Mouse (Mus musculus) spleen, postnatal 4 days (tissue): ENCODE results near the gene Wfdc1.

Source experiments
- DNase-seq, 2 experiments: peaks; one replicate each; pipeline ENCODE4 v3.0.0; 2022; ENCODE audit warnings: low spot score in 2 of 2

Gene Wfdc1

DNA sequence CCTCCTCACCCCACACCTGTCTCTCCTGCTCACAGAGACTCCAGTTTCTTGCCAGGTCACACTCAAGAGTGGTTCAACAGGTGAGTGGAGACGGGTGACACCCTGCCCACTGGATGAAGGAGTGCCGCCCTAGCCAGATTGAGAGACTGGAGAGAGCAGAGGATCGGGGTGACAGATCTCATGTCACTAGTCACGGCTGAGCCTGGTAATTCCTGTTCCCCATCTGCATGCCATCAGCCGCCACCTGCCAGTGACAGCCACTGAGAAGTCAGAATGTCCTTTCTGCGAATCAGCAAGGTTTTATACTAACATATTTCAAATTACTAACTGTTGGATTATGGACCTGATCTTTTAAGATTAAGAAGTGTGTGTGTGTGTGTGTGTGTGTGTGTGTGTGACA lies 24.4 kb downstream of the Wfdc1 start:
- DNase-seq, result no peak

DNA sequence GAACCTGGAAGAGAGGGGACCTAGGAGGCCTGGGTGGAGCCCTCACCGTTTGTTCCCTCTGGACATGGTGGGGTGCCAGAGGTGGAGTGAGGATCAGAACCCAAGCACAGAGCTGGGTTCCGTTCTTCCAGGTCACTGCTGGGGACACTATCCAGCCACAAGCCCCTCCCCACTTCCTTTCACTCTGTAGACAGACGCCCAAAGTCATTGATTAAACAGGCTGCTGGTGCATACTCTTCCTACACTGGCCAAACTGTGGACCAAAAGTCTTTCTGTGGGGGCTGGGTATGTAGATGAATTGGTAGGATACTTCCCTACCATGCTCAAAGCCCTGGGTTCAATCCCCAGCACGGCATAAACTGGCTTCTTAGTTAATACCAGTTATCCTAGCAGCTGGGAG lies 25.8 kb downstream of the Wfdc1 start:
- DNase-seq, result no peak

DNA sequence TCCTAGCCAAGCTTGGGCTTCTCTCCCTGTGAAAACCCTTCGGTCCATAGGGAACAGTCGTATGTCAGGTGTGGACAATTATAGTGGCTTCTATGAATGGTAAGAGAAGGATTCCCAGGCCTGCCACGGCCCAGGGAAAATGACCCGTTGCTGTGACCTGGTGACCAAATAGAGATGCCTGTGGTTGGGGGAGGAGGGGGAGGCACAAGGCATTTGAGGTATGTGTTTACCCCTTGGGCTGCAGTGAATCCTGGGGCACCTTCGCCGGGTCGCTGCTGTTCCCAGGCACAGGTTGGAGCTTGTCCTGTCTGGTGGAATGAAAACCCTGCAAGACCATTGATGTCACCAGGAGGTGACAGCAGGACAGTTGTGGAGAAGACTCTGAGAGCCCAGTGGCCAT lies 28.5 kb downstream of the Wfdc1 start:
- no peak for DNase-seq

DNA sequence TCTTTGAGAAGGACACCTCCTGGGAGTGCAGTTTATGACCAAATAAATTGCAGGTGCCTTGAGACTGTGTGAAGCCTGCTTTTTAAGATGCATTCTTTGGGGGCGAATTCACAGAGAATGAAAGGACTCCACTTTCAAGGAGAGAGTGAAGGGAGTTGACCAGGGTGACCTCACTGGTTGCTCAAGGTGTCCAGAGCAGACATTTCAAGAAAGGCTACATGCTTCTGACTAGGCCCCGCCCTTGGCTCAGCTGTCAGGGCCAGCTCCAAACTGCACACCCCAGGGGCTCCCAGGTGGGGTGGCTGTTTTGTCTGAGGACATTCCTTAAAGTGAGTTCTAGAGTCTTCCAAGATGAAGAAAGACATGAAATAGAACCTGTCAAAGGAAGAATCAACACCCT lies 31.0 kb downstream of the Wfdc1 start:
- DNase-seq, result no peak

DNA sequence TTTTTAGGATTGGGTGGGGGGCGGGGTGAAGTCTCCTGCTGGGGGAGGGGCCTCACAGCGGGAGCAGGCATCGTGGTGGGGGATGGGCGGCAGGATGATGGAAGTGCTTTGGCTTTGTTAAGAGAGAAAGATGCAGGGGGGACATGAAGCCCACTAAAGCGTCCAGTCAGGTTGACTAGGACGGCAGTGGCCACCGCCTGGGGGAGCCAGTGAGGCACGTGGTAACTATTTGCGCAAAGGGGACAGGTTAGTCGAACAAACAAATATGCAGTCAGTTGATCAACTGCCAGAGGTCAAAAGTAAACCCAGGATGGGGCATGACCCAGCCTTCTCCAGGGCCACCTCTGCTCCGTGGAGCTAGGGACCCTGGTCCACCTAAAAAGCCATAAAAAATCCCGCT lies 32.8 kb downstream of the Wfdc1 start:
- peak; percentile 51 to 82 for DNase-seq

DNA sequence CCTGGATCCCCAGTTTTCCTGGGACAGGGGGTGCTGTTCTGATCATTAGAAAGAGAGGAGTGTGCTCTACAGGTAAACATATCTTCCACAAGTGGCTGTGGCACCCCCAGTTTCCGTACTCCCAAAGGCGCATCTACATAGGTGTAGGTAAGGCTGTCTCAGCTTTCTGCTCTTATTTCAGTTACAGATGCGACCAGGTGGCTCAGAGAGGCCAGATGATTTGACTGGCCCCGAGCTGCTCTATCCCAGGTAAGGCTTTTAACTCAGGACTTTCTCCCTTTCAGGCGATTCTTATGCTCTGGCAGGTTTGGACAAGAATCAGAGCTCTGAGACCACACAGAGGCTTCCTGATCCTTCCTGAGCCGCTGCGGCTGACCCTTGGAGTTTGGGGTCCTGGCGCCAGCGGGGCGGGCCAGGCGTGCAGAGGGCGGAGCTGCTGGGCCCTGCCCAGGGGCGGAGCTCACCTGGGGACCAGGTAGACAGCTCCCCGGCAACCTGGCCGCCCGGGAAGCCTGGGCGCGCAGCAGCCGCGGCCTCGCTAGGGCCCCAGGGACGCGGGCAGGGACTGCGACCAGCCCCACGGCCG lies 33.5 kb downstream of the Wfdc1 start, which contains the start of gene Atp2c2:
TSS of gene Atp2c2 (plus strand) at position 461 of the 586 bp plus-strand sequence.
- no peak for DNase-seq

DNA sequence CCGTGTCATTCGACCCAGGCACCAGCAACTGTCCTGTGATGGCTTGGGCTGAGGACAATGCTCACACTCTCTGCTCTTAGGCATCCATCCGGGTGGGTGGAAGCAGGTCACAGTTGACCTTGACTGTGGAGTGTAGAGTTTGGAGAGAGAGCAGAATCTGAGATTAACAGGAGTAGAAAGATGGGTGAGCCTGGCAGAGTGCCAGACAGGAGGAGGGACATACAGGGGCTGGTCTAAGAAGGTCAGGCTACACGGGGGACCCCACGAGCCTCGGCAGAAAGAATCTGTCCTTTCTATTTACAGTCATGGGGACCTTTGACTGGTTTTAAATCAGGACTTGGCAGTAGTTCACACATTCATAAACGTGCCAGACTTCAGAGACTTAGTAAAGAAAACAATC lies 36.8 kb downstream of the Wfdc1 start:
- no peak for DNase-seq

DNA sequence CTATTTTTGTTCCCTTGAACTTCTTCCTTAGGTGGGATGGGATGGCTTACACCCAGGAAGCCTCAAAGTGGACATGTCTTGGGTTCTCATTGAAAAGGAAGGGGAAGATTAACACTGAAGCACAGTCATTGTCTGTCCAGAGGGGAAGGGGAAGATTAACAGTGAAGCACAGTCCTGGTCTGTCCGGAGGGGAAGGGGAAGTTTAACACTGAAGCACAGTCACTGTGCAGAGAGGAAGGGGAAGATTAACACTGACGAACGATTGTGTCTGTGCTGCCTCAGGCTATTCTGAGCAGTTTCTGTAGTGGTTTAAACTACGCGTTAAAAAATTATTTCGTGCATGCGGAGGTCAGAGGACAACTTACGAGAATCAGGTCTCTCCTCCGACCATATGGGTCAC lies 41.0 kb downstream of the Wfdc1 start:
- DNase-seq, result no peak

DNA sequence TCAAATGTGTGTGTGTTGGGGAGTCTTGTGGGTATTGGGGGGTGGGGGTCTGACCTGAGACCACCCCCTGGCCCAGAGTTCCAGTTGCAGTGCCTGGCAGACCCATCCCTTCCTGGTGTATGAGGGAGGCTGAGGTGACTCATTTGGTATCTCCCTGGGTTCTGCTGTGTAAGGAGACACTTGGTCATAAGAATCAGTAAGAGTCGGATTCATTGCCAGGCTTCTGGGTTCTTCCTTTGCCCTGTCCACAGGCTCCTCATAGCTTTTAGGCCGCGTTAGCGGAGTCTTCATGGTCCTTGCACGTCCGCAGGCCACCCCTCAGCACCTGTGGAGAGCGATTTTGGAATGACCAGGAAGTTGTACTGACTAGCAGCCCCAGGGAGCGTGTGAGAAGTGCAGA lies 42.3 kb downstream of the Wfdc1 start:
- DNase-seq, result no peak

DNA sequence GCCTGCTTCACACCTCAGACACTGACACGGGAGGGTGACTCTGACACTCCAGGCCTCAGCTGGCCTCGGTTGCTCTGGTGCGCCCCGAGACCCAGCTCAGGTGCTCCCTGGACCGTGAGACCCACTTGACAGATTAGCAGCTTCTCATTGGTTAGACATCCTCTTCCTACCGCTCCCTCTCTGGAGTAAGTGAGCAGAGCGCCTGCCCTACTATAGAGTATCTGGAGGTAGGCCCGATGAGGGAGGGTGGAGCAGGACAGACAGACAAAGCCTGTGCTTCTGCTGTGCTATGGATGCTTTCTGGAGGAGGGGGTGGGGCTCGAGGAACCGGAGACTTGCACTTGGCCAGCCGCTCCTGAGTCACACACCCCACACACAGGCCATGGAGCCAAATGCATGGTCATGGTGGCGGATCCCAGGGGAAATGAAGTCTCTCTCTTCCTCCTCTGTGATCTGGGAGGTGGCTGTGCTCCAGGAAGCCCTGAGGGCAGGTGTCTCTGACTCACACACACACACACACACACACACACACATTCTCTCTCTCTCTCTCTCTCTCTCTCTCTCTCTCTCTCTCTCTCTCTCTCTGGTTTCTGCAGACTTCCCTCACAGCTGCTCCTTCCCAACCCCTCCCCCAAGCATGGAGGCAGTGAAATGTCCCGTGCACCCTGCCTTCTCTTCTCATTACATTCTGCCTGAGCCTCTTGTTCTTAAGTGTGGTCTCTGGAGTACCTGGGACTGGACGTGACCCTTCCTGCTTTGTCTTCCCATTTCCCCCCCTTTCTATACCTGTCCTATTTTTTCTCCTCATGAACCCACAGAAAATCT lies 42.9 kb downstream of the Wfdc1 start:
- DNase-seq, result no peak

DNA sequence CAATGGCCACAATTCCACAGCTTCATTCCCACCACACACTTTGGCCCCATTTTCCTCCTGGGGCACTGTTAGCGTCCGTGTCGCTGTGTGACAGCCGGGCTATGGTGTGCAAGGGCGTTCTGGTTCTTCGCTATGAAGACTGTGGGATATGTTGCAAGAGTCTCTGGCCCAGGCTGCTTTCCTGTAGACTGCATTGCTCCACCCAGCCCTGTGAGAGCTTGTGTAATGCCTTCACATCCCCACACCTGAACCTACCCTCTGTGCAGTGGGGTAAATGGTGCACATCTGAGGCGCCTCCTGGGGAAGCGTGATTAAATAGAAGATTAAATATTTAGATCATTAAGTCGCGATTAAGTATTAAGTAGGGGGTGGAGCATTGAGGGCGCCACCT lies 43.5 kb downstream of the Wfdc1 start:
- DNase-seq, result no peak

DNA sequence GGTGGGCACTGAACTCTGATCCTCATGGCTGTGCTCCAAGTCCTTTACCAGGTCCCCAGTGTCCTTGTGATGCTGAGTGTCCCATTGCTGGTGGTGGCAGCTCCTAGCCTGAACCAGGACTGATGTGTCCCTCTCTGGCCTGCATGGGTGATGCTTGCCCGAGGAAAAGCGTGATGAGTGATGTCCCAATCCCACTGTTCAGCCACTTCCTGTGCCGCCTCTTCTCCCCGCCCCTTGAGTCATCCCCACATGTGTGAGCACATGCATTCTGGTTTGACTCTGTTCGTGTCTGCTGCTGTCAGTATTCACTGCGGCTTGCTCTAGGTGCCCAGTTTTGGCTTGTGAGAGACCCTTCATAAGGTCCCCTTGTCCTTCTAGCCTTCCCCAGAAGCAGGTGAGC lies 46.1 kb downstream of the Wfdc1 start:
- DNase-seq, result no peak

DNA sequence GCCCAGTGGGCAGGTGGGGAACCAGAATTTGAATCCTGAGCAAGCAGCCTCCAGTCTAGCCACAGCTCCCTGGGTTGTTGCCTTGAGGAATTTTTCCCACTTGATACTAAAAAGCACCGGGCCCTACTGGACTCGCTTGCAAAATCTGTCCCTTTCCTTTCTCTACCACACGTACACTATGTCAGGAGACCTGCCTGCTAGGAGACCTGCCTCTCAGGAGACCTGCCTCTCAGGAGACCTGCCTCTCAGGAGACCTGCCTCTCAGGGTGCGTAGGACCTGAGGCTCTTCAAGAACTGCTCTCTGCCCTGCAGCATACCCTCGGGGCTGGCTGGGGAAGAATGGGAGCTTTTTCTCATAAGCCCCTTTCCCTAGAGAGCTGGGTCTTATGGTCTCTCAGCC lies 47.3 kb downstream of the Wfdc1 start:
- DNase-seq, result no peak

DNA sequence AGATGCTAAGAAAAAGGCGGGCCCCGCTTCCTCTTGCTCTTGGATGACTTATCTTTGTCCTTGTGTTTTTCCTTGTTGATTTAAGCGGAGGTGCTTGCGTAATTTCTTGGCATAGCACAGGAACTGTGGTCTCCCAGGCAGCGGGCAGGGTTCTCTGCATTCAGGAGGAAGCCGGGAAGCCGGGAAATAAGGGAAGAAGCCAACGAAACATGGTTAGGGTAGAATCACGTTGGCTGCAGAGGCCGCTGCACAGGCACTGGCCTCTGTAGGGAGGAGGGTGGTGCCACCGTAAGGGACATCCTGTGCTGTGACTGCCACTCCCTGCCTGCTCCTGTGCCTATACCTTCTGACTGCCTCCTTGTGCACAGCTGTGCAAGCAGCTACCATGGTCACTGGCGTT lies 49.1 kb downstream of the Wfdc1 start:
- DNase-seq, result no peak

DNA sequence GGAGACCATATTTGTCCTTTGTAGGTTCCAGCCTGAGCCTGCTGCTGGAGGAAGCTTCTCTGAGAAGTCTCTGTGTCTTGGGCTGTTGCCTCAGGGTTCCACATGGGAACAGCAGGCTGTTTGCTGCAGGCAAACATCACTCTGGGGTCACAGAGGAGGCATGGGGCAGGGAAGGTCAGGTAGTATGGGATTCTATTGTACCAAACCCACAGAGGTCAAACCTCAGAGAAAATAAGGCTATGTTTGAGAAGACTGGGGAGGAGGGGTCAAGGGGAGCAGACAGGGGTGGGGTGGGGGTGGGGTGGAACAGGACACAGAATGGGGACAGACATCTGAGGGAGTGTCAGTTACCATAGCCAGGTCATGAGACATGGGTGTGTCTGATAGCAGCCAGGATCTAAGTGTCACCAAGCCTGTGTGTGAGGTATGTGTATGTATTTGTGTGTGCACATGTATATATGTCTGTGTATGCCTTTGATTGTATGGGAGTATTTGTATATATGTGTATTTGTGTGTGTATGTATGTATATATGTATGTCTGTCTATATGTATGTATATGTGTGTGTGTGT lies 50.6 kb downstream of the Wfdc1 start:
- DNase-seq, result no peak

DNA sequence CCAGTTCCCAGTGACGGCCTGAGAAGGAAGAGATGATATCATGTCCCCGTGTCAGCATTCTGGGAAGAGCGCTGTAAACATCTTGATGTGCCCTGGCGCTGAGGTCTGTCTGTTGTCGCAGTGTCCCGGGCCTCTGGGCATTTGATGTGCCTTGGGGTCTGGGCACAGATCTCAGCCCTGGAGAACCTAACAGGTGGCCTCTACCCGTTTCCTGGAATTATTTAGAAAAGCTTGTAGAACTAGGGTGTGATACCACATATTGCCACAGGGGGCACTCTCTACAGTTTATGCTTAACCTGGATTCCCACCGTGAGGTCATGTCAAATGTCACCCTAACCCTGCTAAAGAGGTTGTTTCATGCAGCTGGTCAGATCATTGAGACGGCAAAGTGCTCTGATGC lies 51.6 kb downstream of the Wfdc1 start:
- peak in 1 of 2 experiments; percentile 35 for DNase-seq

DNA sequence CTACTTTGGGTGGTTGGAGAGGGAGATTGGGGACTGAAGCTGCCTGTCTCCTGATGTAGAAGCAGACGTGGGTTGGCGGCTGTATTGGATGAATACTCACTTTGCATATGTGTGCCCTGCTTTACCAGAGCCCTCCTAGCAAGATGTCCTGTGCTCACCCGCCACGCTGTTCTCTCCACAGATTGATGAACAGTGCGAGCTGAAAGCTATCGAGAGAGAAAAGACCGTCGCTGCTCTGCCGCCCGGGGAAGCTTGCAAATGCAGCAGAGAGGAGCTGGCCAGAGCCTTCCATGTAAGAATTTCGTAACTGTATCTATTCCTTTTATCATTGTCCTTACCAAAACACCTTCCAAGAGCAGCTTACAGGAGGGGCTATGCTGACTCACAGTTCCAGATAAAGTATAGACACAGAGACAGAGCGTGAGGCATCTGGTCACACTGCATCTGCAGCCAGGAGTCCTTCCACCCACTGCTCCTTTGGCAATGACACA lies 52.9 kb downstream of the Wfdc1 start:
- no peak for DNase-seq

DNA sequence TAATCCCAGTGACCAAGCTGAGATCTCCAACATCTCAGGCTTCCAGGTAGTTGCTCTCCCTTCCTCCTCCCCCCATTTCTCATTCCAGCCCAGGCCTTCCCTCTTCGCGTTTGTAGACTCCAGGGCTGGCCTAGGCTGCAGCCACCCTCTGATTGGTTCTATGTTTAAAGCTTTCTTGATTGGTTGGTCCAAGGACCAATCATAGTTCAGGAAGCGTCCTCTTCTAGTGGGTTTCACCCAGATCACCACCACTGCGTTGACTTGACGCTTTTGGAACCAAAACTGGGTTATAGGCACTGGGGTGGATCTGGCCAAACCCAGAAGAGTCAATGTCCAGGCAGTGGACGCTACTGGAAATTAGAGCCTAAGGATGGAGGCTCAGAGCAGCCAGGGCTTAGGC lies 56.2 kb downstream of the Wfdc1 start:
- DNase-seq, result no peak

DNA sequence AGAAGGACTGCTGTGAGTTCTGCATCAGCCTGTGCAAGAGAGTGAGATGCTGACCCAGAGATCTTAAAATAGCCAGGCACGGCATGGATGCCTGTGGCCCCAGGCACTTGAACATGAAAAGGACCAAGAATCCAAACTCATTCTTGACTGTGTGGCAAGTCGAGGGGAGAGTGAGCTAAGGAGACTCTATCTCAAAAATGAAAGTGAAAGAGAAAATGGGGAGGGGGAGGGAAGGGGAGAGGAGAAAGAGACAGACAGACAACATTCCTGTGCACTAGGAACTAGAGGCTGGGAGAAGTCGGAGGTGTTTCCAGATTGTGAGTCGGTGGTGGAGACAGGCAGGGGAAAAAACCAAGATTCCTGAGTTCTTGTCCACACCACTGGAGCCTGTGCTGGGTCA lies 57.5 kb downstream of the Wfdc1 start:
- DNase-seq, result no peak

DNA sequence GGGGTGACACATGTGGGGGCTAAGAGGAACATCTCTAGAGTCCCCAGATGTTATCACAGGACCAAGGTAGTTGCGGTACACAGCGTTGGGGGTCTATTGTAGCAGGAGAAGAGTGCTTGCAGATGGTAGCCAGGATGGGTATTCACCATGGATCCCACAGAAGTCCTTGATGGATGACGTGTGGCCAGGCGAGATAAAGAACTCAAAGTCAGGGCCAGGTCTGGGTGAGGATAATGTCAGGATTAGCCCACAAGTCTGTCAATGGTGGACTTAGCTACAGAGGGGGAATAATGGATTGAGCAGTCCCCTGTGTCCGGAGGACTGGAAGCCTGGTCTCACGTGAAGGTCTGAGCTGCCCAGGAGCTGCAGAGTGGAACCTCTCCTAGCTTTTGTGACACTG lies 58.4 kb downstream of the Wfdc1 start:
- DNase-seq, result no peak

DNA sequence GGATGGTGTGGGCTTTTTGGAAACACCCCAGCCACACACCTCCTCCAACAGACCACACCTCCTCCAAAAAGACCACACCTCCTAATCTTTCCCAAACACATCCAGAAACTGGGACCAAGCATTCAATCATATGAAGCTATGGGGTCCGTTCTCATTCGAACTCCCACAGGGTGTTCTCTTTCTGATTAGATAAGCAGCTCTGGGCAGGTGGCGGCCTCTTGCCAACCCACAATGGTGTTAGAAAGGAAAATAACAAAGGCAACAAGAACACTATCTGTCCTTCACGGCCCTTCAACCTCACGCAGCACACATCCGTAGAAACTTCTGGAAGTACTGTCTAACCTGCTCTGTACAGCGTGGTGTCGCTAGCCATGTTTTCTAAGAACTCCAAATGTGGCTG lies 60.9 kb downstream of the Wfdc1 start:
- no peak for DNase-seq

DNA sequence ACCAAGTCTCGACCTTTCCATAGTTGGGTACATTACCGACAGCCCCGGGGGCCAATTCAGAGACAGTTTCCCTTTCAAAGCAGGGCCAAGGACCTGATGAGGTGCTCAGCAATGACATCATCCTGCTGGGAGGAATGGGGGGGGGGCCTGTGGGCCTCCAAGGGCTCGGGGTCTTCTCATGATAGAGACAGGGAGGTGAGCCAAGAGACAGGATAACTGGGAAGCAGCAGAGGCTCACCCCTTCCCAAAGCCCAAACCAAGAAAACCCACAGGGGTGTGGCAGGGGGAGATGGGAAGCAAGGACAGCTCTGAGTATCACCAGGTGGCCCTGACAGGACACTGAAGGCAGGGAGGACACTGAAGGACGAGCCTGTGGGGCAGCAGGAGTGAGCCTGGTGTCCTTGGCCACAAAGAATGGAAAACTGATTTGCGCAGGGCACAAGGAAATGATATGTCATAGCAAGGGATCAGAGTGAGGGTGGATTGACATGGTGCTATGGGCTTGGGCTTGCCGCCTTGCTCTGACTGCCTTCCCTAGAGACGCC lies 62.3 kb downstream of the Wfdc1 start:
- DNase-seq, result no peak

DNA sequence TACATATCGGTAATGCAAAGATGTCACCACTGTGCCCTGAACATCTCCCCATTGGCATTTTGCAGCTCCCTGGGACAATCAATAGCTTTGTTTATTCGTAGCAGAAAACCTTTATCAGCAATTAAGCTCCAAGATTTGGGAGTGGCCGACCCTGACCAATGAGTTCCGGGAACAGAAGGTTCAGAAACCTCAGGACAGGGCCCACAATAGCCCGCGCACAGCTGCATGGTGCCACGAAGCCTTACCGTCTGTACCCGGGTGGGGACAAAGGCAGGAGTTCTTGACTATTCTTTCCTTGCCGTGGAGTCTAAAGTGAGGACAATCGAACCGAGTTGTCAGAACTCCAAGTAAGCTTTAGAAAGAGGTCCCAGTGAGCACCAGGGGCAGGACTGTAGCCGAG lies 65.9 kb downstream of the Wfdc1 start:
- no peak for DNase-seq
